Mouse (Mus musculus) lung, postnatal 0 days (tissue): Measurements from ENCODE around the gene Zfp644. TPM values are rescaled to one million over a fixed set of nuclear protein-coding genes. Genes with fewer than 3 reads are reported as not detected.
A peak's percentile ranks its signal among the peaks of the same experiment; 100 is the strongest.
"Not testable (repeated sequence)": the region's sequence is repeated elsewhere in the genome, so short reads cannot be mapped to it uniquely, and the experiment has no call there.

Source experiments
- ATAC-seq: fragments of 200-750 bp; cut with Nextera tagmentation; 2 replicates; pipeline ENCODE4 v1.8.0; 2017; ENCODE audit warnings: moderate library complexity
- DNase-seq: peaks from one replicate; pipeline ENCODE4 v3.0.0-alpha.2; 2016; ENCODE audit warnings: low spot score
- H3K27ac ChIP-seq: fragments of 300-500 bp; sonication (generic); 2 replicates; pipeline ENCODE4 v1.5.1; 2014; ENCODE audit warnings: antibody characterized with exemption, mild to moderate bottlenecking, low read length, mixed read lengths
- H3K27me3 ChIP-seq: fragments of 300-500 bp; sonication (generic); replicated peaks from 2 replicates; pipeline ENCODE4 v1.6.1; 2014; ENCODE audit warnings: low read length, mixed read lengths; ENCODE audit not compliant: insufficient read depth
- H3K36me3 ChIP-seq: fragments of 300-500 bp; sonication (generic); 2 replicates; pipeline ENCODE4 v1.6.1; 2014; ENCODE audit warnings: low read length, mixed read lengths; ENCODE audit not compliant: insufficient read depth
- H3K4me1 ChIP-seq: fragments of 300-500 bp; sonication (generic); 2 replicates; pipeline ENCODE4 v1.6.1; 2014; ENCODE audit warnings: antibody characterized with exemption, low read depth, low read length, mixed read lengths; ENCODE audit not compliant: insufficient read depth
- H3K4me2 ChIP-seq: fragments of 300-500 bp; sonication (generic); replicated peaks from 2 replicates; pipeline ENCODE4 v1.6.1; 2014; ENCODE audit warnings: low read depth, mild to moderate bottlenecking, low read length, moderate library complexity, mixed read lengths
- H3K4me3 ChIP-seq: fragments of 300-500 bp; sonication (generic); 2 replicates; pipeline ENCODE4 v1.5.1; 2014; ENCODE audit warnings: low read depth, low read length
- H3K9ac ChIP-seq: fragments of 300-500 bp; sonication (generic); replicated peaks from 2 replicates; pipeline ENCODE4 v1.6.1; 2014; ENCODE audit warnings: low read depth, mild to moderate bottlenecking
- H3K9me3 ChIP-seq: fragments of 300-500 bp; sonication (generic); 2 replicates; pipeline ENCODE4 v1.6.1; 2016; ENCODE audit warnings: low read length, mixed read lengths
- CTCF ChIP-seq: IDR thresholded peaks from 2 replicates; pipeline ENCODE4 v1.5.1; 2016; ENCODE audit warnings: antibody characterized with exemption, mild to moderate bottlenecking
- EP300 ChIP-seq: IDR thresholded peaks from 2 replicates; pipeline ENCODE4 v1.6.1; 2016; ENCODE audit warnings: antibody characterized with exemption, mild to moderate bottlenecking, control low read depth
- whole genome bisulfite sequencing: fragments of 180-500 bp; shearing (Covaris S2); extraction: QIAGEN DNeasy Blood & Tissue Kit; methylation state at CpG from one replicate; pipeline ENCODE4 v1.1.7; 2014; 5-methylcytosine and 5-hydroxymethylcytosine counted together
- polyA plus RNA-seq: library from polyadenylated mRNA; unstranded; fragments of >200 nt; fragmentation: Nextera tagmentation; extraction: Ambion mirVana; gene quantifications from 2 replicates; pipeline ENCODE4 v1.2.1, GENCODE M21; 2015

Gene Zfp644
- polyA plus RNA-seq, 1 experiment from 2014 or later = 57.2 TPM

DNA sequence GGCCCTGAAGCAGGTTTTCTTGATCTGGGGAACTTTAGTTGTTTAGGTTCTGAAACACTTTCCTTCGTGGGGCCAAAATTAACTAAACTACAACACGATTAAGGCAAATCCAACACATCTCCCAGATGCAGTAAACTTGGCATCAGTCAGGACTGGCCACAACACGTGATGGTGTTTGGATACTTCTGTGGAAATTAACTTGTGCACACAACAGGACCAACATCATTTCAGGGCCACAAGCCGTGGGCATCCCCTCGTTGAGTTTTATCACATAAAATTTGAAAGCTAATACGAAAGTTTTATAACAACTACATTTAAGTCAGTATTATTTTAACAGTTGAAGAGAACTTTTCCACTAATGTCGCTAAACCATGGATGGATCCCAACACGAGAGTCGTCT lies 1.9 kb downstream of the Zfp644 start:
- H3K4me1 ChIP-seq = peaks cover 4% of the 10 kb centered on the region; the same call in 1 of the 2 replicates
- no peaks in the 10 kb centered on the region for H3K27me3 ChIP-seq
- H3K36me3 ChIP-seq = no peaks in the 10 kb centered on the region
- peak overlapping the region; percentile 66 for H3K4me2 ChIP-seq
- H3K4me3 ChIP-seq = peak overlapping the region; percentile 98
- peak overlapping the region; percentile 99 for H3K27ac ChIP-seq
- no peak for TF ChIP-seq EP300
- no peak for TF ChIP-seq CTCF
- H3K9me3 ChIP-seq = no peaks in the 10 kb centered on the region
- ATAC-seq (no peak), DNase-seq (no peak)
- 21% methylated on average over 9 of the region's 9 CpGs for WGBS
- H3K9ac ChIP-seq = peak overlapping the region; percentile 97

DNA sequence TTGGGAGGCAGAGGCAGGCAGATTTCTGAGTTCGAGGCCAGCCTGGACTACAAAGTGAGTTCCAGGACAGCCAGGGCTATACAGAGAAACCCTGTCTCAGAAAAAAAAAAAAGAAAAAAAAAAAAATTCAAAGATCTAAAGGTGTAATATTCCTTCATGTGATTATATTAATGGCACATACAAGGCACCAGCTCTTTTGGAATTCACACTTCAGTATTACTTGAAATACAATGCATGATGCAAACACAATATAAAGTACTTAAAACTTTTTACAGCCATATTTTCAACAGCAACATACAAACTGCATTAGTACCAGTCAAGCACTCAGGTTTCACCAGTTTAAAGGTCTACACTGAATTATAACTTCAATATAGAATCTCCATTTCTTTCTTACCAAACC lies 2.4 kb downstream of the Zfp644 start:
- Histone ChIP-seq H3K27ac (no peak overlapping the region), H3K4me1 (peaks cover 4% of the 10 kb centered on the region; the same call in 1 of the 2 replicates), H3K36me3 (no peaks in the 10 kb centered on the region), H3K9me3 (no peaks in the 10 kb centered on the region), H3K4me3 (no peak overlapping the region), H3K4me2 (peak overlapping the region; percentile 66; the same call in 1 of the 2 replicates), H3K9ac (no peak overlapping the region; the same call in 1 of the 2 replicates), H3K27me3 (no peaks in the 10 kb centered on the region)
- TF ChIP-seq CTCF = no peak
- ATAC-seq = no peak
- 93% methylated on average over 1 of the region's 1 CpGs for WGBS
- no peak for DNase-seq

DNA sequence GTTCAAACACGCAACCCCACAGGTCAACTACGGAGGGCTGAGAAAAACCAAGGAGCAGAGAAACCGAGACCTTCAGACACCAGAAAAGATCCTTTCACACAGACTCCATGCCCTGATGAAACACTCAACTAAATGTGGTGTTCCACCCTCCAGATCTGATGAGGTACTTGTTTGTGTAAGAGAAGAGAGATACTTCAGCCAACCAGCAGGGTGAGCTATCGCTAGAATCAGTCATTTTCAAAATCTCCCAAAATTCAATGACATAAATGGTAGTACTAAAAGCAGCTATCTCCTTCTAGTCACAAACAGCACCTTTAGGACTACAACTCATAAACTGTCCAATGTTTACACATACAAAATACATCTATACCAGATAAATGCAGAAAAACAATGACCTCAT lies 4.1 kb downstream of the Zfp644 start:
- Histone ChIP-seq H3K9ac (no peak overlapping the region), H3K4me2 (no peak overlapping the region), H3K27ac (no peak overlapping the region), H3K4me3 (no peak overlapping the region), H3K36me3 (no peaks in the 10 kb centered on the region), H3K9me3 (no peaks in the 10 kb centered on the region), H3K27me3 (no peaks in the 10 kb centered on the region), H3K4me1 (peaks cover 4% of the 10 kb centered on the region; the same call in 1 of the 2 replicates)
- TF ChIP-seq EP300 (no peak), CTCF (peak; percentile 69)
- DNase-seq (peak; percentile 71), ATAC-seq (no peak)
- 77% methylated on average over 4 of the region's 4 CpGs for WGBS

DNA sequence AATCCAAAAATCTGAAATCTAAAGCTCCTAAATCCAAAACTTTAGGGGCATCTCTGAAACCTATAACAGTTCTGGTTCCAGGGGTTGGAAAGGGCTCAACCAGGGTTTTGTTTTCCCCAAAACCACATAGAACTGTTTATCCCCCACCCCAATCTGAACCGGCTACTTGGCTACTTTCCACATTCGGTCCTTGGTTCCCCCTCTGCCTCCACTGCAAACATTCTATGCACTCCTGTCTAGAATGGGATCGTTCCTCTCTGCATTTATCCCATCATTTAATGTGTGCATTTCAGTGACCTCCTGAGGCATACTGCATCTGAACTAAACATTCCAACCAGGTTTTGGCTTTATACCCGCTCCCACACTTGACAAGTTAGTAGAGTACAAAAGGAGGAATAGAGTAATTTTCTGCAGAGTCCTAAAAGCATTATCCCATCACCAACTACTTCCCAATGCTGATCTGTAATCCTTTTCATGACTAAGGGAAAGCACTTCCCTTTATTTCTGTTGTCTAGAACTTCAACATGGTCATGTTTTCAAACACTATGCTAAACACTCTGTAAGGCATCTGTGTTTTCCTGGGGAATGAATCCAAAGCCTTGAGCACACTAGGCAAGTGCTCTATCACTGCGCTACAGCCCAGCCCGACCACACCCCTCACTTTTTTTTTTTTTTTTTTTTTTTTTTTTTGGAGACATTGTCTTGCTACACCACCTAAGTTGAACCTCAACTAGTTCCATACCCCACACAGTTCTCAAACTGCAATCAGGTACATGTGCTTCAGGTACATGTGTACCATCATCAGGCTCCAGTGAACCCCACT lies 16.2 kb downstream of the Zfp644 start:
- DNase-seq (no peak), ATAC-seq (no peak)
- TF ChIP-seq CTCF (no peak), EP300 (no peak)
- H3K9me3 ChIP-seq = no peaks in the 10 kb centered on the region
- no peak overlapping the region for H3K4me3 ChIP-seq
- H3K4me1 ChIP-seq = no peaks in the 10 kb centered on the region
- H3K4me2 ChIP-seq = no peak overlapping the region
- 86% methylated on average over 6 of the region's 6 CpGs for WGBS
- no peaks in the 10 kb centered on the region for H3K36me3 ChIP-seq
- H3K9ac ChIP-seq = no peak overlapping the region
- H3K27me3 ChIP-seq = no peaks in the 10 kb centered on the region
- H3K27ac ChIP-seq = no peak overlapping the region

DNA sequence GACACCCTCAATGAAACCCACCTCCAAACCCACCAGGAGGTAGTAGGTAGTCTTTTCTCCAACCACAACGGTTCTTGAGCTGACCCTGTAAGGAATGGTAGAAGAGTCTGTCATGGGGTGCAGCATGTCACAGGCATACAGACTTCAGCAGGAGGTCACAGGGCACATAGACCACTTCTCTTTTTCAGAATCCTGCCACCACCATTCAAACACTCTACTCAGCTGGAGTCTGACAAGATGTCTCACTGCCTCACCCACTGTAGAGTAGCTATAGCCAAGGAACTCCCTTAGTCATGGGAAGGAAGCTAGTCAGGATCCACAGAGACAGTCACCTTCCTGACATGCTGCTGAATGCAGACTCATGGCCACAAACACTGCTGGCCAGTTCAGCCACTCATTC lies 17.4 kb downstream of the Zfp644 start:
- no peak for ATAC-seq
- Histone ChIP-seq H3K27me3 (no peaks in the 10 kb centered on the region), H3K9ac (no peak overlapping the region), H3K4me2 (no peak overlapping the region), H3K4me3 (no peak overlapping the region), H3K9me3 (no peaks in the 10 kb centered on the region), H3K27ac (no peak overlapping the region), H3K4me1 (no peaks in the 10 kb centered on the region), H3K36me3 (no peaks in the 10 kb centered on the region)
- TF ChIP-seq CTCF (no peak), EP300 (no peak)
- DNase-seq = no peak
- WGBS = 88% methylated on average over 1 of the region's 1 CpGs

DNA sequence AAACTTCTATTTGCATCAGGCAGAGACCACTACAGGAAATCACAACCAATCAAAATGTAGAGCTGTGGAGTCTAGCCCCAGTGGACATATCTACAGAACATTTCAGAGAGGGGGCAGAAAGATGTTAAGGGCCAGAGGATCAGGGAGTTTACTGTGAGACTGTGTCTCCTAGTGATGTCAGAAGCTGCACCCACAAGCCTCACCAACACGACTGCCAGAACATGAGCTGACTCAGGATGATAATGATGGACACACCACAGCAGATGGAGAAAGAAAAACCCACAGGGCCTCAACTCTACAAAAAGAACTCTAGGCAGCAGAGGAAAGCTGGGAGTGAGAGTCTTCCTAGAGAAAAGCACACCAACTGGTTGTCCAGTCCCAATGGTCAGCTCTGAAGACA lies 18.3 kb downstream of the Zfp644 start:
- not testable (repeated sequence) for ATAC-seq, H3K4me3 ChIP-seq, H3K27ac ChIP-seq

More for the DNA sequence above, 18.3 kb downstream of the Zfp644 start:
- 58% methylated on average over 1 of the region's 1 CpGs for WGBS
- H3K36me3 ChIP-seq, H3K4me1 ChIP-seq, H3K27me3 ChIP-seq, H3K9me3 ChIP-seq, DNase-seq, H3K9ac ChIP-seq, H3K4me2 ChIP-seq: not testable (repeated sequence)
